Mouse (Mus musculus) liver, adult 2 months (tissue): Measurements from ENCODE around the gene Tead3.

Source experiments
- CTCF ChIP-seq: fragments of 200-500 bp; IDR thresholded peaks from 2 replicates; pipeline ENCODE4 v1.5.1; 2011; ENCODE audit warnings: low read depth, low read length, control low read depth
- POLR2A ChIP-seq: fragments of 200-500 bp; IDR thresholded peaks from 2 replicates; pipeline ENCODE4 v1.6.1; 2011; ENCODE audit warnings: low read length, control low read depth; ENCODE audit not compliant: insufficient read depth; ENCODE audit errors: extremely low read depth

DNA sequence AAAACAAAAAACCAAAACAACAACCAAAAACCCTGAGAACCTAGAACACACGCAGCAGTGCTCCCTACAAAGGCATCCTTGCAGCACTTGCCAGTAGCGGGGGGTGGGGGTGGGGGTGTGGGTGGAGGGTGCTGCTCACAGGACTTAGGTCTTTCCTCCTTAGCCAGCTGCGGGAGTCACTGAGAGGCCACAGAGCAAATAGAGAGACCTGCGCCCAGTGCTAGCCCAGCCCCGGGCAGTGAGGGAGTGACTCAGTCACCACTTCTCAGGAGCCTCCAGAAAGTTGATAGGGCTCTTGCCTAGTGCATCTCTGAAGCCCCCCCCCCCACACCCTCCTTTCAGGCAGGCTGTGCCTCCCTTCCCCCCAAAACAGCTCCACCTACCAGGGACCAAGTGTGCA lies 18.4 kb upstream of the Tead3 start:
- TF ChIP-seq CTCF (no peak), POLR2A (no peak)
